Mouse (Mus musculus): ENCODE measurements around the gene Plekho1.

The Plekho1 gene

GRCm38 (mm10) chr3:95950763-95951551 lies 44.8 kb downstream of the Plekho1 start:
- peak; percentile 98 for DNase-seq (ENCODE audit: low read depth, low spot score)

GRCm38 (mm10) chr3:95948325-95948724 lies 47.5 kb downstream of the Plekho1 start:
- no peak for DNase-seq (ENCODE audit: low read depth, low spot score)

GRCm38 (mm10) chr3:95945731-95946240 lies 50.0 kb downstream of the Plekho1 start:
- DNase-seq (ENCODE audit: low read depth, low spot score) = no peak

- no peak for DNase-seq (ENCODE audit: low read depth, low spot score)
Measured at GRCm38 (mm10) chr3:95944742-95945141, 51.1 kb downstream of the Plekho1 start.

- no peak for DNase-seq (ENCODE audit: low read depth, low spot score)
Measured at GRCm38 (mm10) chr3:95943226-95943625, 52.6 kb downstream of the Plekho1 start.

- no peak for DNase-seq (ENCODE audit: low read depth, low spot score)
Measured at GRCm38 (mm10) chr3:95942749-95943148, 53.1 kb downstream of the Plekho1 start.

- DNase-seq (ENCODE audit: low read depth, low spot score) = peak; percentile 51
Measured at GRCm38 (mm10) chr3:95938835-95939234, 57.0 kb downstream of the Plekho1 start.

All from A20 (cell line).